Mouse (Mus musculus) hindbrain, postnatal 0 days (tissue): ENCODE data around the gene Sdhb. TPM values are rescaled to one million over a fixed set of nuclear protein-coding genes. Genes with fewer than 3 reads are reported as not detected.

Experiments used
- ATAC-seq: fragments of 200-750 bp; cut with Nextera tagmentation; 2 replicates; pipeline ENCODE4 v1.8.0; 2017; ENCODE audit warnings: mild to moderate bottlenecking, moderate TSS enrichment, moderate library complexity
- DNase-seq: peaks from one replicate; pipeline ENCODE4 v3.0.0-alpha.2; 2015; ENCODE audit warnings: low spot score
- H3K27ac ChIP-seq: fragments of 300-500 bp; sonication (generic); 2 replicates; pipeline ENCODE4 v1.5.1; 2014; ENCODE audit warnings: mild to moderate bottlenecking
- H3K27me3 ChIP-seq: fragments of 300-500 bp; sonication (generic); 2 replicates; pipeline ENCODE4 v1.6.1; 2014; ENCODE audit warnings: low read length, mixed read lengths; ENCODE audit not compliant: insufficient read depth
- H3K36me3 ChIP-seq: fragments of 300-500 bp; sonication (generic); 2 replicates; pipeline ENCODE4 v1.6.1; 2014; ENCODE audit warnings: low read length, mixed read lengths; ENCODE audit not compliant: insufficient read depth
- H3K4me1 ChIP-seq: fragments of 300-500 bp; sonication (generic); 2 replicates; pipeline ENCODE4 v1.6.1; 2014; ENCODE audit warnings: antibody characterized with exemption, low read length, mixed read lengths; ENCODE audit not compliant: insufficient read depth
- H3K4me2 ChIP-seq: fragments of 300-500 bp; sonication (generic); 2 replicates; pipeline ENCODE4 v1.6.1; 2014; ENCODE audit warnings: low read depth, mild to moderate bottlenecking, low read length, moderate library complexity, mixed read lengths
- H3K4me3 ChIP-seq: fragments of 300-500 bp; sonication (generic); 2 replicates; pipeline ENCODE4 v1.5.1; 2014; ENCODE audit warnings: low read length
- H3K9ac ChIP-seq: fragments of 300-500 bp; sonication (generic); replicated peaks from 2 replicates; pipeline ENCODE4 v1.6.1; 2014; ENCODE audit warnings: mild to moderate bottlenecking, low read length, moderate library complexity, mixed read lengths
- H3K9me3 ChIP-seq: fragments of 300-500 bp; sonication (generic); 2 replicates; pipeline ENCODE4 v1.6.1; 2016; ENCODE audit warnings: low read length, mixed read lengths
- CTCF ChIP-seq: IDR thresholded peaks from 2 replicates; pipeline ENCODE4 v1.5.1; 2016; ENCODE audit warnings: antibody characterized with exemption, control low read depth, low read depth
- WGBS: fragments of 180-500 bp; shearing (Covaris S2); extraction: QIAGEN DNeasy Blood & Tissue Kit; methylation state at CpG from one replicate; pipeline ENCODE4 v1.1.7; 2014; 5-methylcytosine and 5-hydroxymethylcytosine counted together
- polyA plus RNA-seq: library from polyadenylated mRNA; unstranded; fragments of >200 nt; fragmentation: Nextera tagmentation; extraction: Ambion mirVana; gene quantifications from 2 replicates; pipeline ENCODE4 v1.2.1, GENCODE M21; 2015
- total RNA-seq: library from RNA; depleted of rRNA; stranded (reverse); fragments of >200 nt; gene quantifications from 2 replicates; pipeline ENCODE4 v1.2.3, GENCODE M21; 2014

Gene Sdhb
- total and polyA plus RNA-seq, 2 experiments from 2014 or later = 217 to 596 TPM

GRCm38 (mm10) chr4:140917451-140917850 lies 43.6 kb upstream of the Sdhb start:
- DNase-seq (no peak), ATAC-seq (no peak)
- Histone ChIP-seq H3K36me3 (no peaks in the 10 kb centered on the region), H3K4me3 (no peak overlapping the region), H3K27ac (no peak overlapping the region), H3K4me2 (no peak overlapping the region), H3K4me1 (no peaks in the 10 kb centered on the region), H3K27me3 (no peaks in the 10 kb centered on the region), H3K9me3 (no peaks in the 10 kb centered on the region), H3K9ac (no peak overlapping the region)
- WGBS = 89% methylated on average over 9 of the region's 9 CpGs
- no peak for TF ChIP-seq CTCF

- 72% methylated on average over 11 of the region's 11 CpGs for WGBS
- no peak for TF ChIP-seq CTCF
- Histone ChIP-seq H3K36me3 (no peaks in the 10 kb centered on the region), H3K9ac (no peak overlapping the region), H3K4me2 (no peak overlapping the region), H3K27me3 (no peaks in the 10 kb centered on the region), H3K4me3 (no peak overlapping the region), H3K9me3 (no peaks in the 10 kb centered on the region), H3K27ac (no peak overlapping the region), H3K4me1 (no peaks in the 10 kb centered on the region)
- DNase-seq (no peak), ATAC-seq (no peak)
Measured at GRCm38 (mm10) chr4:140919974-140920836, 40.8 kb upstream of the Sdhb start.

- ATAC-seq (no peak), DNase-seq (no peak)
- Histone ChIP-seq H3K4me2 (no peak overlapping the region), H3K9me3 (no peaks in the 10 kb centered on the region), H3K27me3 (no peaks in the 10 kb centered on the region), H3K9ac (no peak overlapping the region), H3K4me1 (no peaks in the 10 kb centered on the region), H3K4me3 (no peak overlapping the region), H3K36me3 (no peaks in the 10 kb centered on the region), H3K27ac (no peak overlapping the region)
- WGBS = 83% methylated on average over 5 of the region's 5 CpGs
- no peak for TF ChIP-seq CTCF
Measured at GRCm38 (mm10) chr4:140922508-140922907, 38.5 kb upstream of the Sdhb start.

GRCm38 (mm10) chr4:140925648-140926047 lies 35.4 kb upstream of the Sdhb start:
- TF ChIP-seq CTCF = no peak
- peaks cover 4% of the 10 kb centered on the region for H3K4me1 ChIP-seq
- ATAC-seq (no peak), DNase-seq (no peak)
- H3K9me3 ChIP-seq = no peaks in the 10 kb centered on the region
- WGBS = 84% methylated on average over 8 of the region's 8 CpGs
- no peaks in the 10 kb centered on the region for H3K36me3 ChIP-seq
- H3K9ac ChIP-seq = no peak overlapping the region
- H3K27me3 ChIP-seq = no peaks in the 10 kb centered on the region
- H3K4me2 ChIP-seq = no peak overlapping the region
- no peak overlapping the region for H3K27ac ChIP-seq
- no peak overlapping the region for H3K4me3 ChIP-seq

- DNase-seq = no peak
- H3K4me2 ChIP-seq = no peak overlapping the region
- H3K9ac ChIP-seq = no peak overlapping the region
- H3K27me3 ChIP-seq = no peaks in the 10 kb centered on the region
- no peak for TF ChIP-seq CTCF
- no peaks in the 10 kb centered on the region for H3K36me3 ChIP-seq
- no peak for ATAC-seq
- no peak overlapping the region for H3K4me3 ChIP-seq
- no peak overlapping the region for H3K27ac ChIP-seq
- peaks cover 4% of the 10 kb centered on the region for H3K4me1 ChIP-seq
- no peaks in the 10 kb centered on the region for H3K9me3 ChIP-seq
- 77% methylated on average over 9 of the region's 9 CpGs for WGBS
Measured at GRCm38 (mm10) chr4:140928349-140928748, 32.7 kb upstream of the Sdhb start.

- Histone ChIP-seq H3K9ac (no peak overlapping the region), H3K4me3 (no peak overlapping the region), H3K4me2 (no peak overlapping the region), H3K36me3 (no peaks in the 10 kb centered on the region), H3K27ac (peak overlapping the region; percentile 56; the same call in 1 of the 2 replicates), H3K27me3 (no peaks in the 10 kb centered on the region), H3K4me1 (peaks cover 4% of the 10 kb centered on the region), H3K9me3 (no peaks in the 10 kb centered on the region)
- TF ChIP-seq CTCF = no peak
- DNase-seq = peak; percentile 76
- peak; percentile 94 for ATAC-seq
- 41% methylated on average over 8 of the region's 8 CpGs for WGBS
Measured at GRCm38 (mm10) chr4:140929745-140930144, 31.3 kb upstream of the Sdhb start.

- DNase-seq = no peak
- no peak overlapping the region for H3K4me3 ChIP-seq
- TF ChIP-seq CTCF = no peak
- no peaks in the 10 kb centered on the region for H3K9me3 ChIP-seq
- no peak overlapping the region for H3K9ac ChIP-seq
- ATAC-seq = no peak
- no peaks in the 10 kb centered on the region for H3K27me3 ChIP-seq
- H3K27ac ChIP-seq = no peak overlapping the region
- WGBS = 68% methylated on average over 10 of the region's 10 CpGs
- H3K4me1 ChIP-seq = peaks cover 4% of the 10 kb centered on the region
- no peak overlapping the region for H3K4me2 ChIP-seq
- H3K36me3 ChIP-seq = no peaks in the 10 kb centered on the region
Measured at GRCm38 (mm10) chr4:140930900-140931470, 30.0 kb upstream of the Sdhb start.
